Mouse (Mus musculus): ENCODE results near the gene Nt5c3b. TPM values are rescaled to one million over a fixed set of nuclear protein-coding genes. Genes with fewer than 3 reads are reported as not detected.

Nt5c3b gene
- polyA plus RNA-seq, 1 experiment from 2014 or later = 127 TPM

DNA sequence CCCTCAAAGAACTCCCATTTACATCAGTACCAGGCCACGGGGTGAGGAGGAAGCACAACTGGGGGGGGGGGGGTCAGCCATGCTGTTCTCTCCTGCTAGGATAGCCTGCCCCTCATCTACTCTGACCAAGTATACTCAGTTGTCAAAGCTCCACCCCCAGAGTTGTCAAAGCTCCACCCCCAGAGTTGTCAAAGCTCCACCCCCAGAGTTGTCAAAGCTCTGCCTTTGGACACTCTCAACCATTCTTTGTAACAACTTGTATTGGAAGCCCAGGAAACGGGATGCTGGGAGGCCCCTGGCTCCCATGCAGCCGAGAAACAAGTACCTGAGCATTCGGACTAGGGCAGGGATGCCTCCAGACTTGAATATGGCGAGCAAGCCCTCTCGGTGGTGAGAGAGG is 58.9 kb downstream of the Nt5c3b start:
- Histone ChIP-seq H3K9me3 (ENCODE audit: control insufficient read depth, low read length) (no peaks in the 10 kb centered on the region), H3K27ac (ENCODE audit: low read depth, low read length) (no peak overlapping the region), H3K27me3 (replicated peaks; ENCODE audit: control insufficient read depth, insufficient read depth, low read length) (no peaks in the 10 kb centered on the region), H3K36me3 (ENCODE audit: control insufficient read depth, insufficient read depth, low read length) (peaks cover 52% of the 10 kb centered on the region), H3K9ac (ENCODE audit: low read depth, low read length) (no peak overlapping the region), H3K4me2 (ENCODE audit: low read length) (no peak overlapping the region), H3K4me1 (ENCODE audit: control insufficient read depth, insufficient read depth, low read depth, low read length) (peaks cover under 1% of the 10 kb centered on the region; the same call in 1 of the 2 replicates), H3K4me3 (ENCODE audit: low read length) (no peak overlapping the region)
- no peak for ATAC-seq
- 91% methylated on average over 6 of the region's 6 CpGs for WGBS

DNA sequence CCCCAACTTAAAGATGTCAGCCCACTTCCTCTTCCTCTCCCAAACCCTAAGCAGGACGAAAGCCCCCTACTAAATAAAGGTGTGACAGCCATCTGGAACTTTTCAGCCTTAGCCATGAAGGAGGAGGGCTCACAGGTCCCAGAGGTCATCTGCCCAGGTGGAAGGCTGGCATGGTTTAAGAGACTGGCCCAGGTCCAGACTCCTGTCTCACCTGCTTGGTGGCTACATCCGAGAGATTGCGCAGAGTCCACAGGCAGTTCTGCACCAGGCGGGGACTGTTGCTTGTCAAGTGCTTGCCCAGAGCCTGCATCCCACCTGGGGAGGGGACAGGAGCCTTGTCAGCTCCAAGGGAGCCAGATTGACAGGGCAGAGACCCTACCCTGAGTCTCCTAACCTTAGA is 62.3 kb downstream of the Nt5c3b start:
- no peaks in the 10 kb centered on the region for H3K27me3 ChIP-seq (replicated peaks; ENCODE audit: control insufficient read depth, insufficient read depth, low read length)
- no peak overlapping the region for H3K4me3 ChIP-seq (ENCODE audit: low read length)
- H3K9ac ChIP-seq (ENCODE audit: low read depth, low read length) = no peak overlapping the region
- WGBS = 97% methylated on average over 4 of the region's 4 CpGs
- no peak overlapping the region for H3K27ac ChIP-seq (ENCODE audit: low read depth, low read length)
- no peaks in the 10 kb centered on the region for H3K4me1 ChIP-seq (ENCODE audit: control insufficient read depth, insufficient read depth, low read depth, low read length)
- no peak for ATAC-seq
- H3K9me3 ChIP-seq (ENCODE audit: control insufficient read depth, low read length) = no peaks in the 10 kb centered on the region
- peaks cover 61% of the 10 kb centered on the region for H3K36me3 ChIP-seq (ENCODE audit: control insufficient read depth, insufficient read depth, low read length)
- no peak overlapping the region for H3K4me2 ChIP-seq (ENCODE audit: low read length)

DNA sequence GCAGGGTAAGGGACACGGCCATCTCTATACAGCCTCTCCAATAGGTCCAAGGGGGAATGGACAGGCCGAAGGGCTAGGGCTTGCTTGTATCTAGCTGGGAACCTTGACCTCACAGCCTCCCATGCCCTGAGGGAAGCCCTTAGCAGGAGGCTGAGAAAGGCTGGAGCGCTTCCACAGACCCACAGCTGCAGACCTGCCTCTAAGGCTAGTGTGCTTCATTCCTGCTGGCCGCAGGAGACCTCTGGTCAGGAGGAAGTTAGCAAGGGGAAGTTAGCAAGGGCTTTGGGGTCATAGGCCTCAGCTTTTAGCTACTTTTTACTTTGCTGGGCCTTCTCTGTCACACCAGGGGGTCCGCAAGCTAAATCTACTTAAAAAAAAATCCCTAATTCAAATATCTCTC is 63.2 kb downstream of the Nt5c3b start:
- Histone ChIP-seq H3K27ac (ENCODE audit: low read depth, low read length) (no peak overlapping the region), H3K4me3 (ENCODE audit: low read length) (no peak overlapping the region), H3K9ac (ENCODE audit: low read depth, low read length) (no peak overlapping the region), H3K4me1 (ENCODE audit: control insufficient read depth, insufficient read depth, low read depth, low read length) (no peaks in the 10 kb centered on the region), H3K36me3 (ENCODE audit: control insufficient read depth, insufficient read depth, low read length) (peaks cover 61% of the 10 kb centered on the region), H3K27me3 (replicated peaks; ENCODE audit: control insufficient read depth, insufficient read depth, low read length) (no peaks in the 10 kb centered on the region), H3K4me2 (ENCODE audit: low read length) (no peak overlapping the region), H3K9me3 (ENCODE audit: control insufficient read depth, low read length) (no peaks in the 10 kb centered on the region)
- ATAC-seq = no peak
- 92% methylated on average over 5 of the region's 5 CpGs for WGBS

DNA sequence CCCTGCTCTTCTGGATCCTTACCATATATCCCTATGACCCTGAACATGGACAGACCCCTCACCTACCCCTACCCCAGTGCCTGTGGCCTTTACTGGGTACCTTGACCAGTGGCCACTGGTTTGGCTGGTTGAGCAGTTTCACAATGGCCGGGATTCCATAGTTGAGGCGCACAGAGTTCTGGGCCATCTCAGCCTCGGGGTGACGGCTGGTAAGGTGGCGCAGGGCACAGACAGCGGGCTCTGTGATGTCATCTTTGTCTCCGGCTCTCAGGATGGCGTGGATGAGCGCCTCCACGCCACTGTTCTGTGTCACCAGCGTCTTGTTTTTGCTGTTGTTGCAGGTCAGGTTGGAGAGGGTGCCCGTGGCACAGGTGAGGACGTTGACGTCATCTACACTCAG is 63.6 kb downstream of the Nt5c3b start:
- 93% methylated on average over 14 of the region's 14 CpGs for WGBS
- Histone ChIP-seq H3K9ac (ENCODE audit: low read depth, low read length) (no peak overlapping the region), H3K9me3 (ENCODE audit: control insufficient read depth, low read length) (no peaks in the 10 kb centered on the region), H3K27ac (ENCODE audit: low read depth, low read length) (no peak overlapping the region), H3K4me3 (ENCODE audit: low read length) (no peak overlapping the region), H3K36me3 (ENCODE audit: control insufficient read depth, insufficient read depth, low read length) (peaks cover 59% of the 10 kb centered on the region), H3K4me2 (ENCODE audit: low read length) (no peak overlapping the region), H3K27me3 (replicated peaks; ENCODE audit: control insufficient read depth, insufficient read depth, low read length) (no peaks in the 10 kb centered on the region), H3K4me1 (ENCODE audit: control insufficient read depth, insufficient read depth, low read depth, low read length) (no peaks in the 10 kb centered on the region)
- ATAC-seq = no peak

DNA sequence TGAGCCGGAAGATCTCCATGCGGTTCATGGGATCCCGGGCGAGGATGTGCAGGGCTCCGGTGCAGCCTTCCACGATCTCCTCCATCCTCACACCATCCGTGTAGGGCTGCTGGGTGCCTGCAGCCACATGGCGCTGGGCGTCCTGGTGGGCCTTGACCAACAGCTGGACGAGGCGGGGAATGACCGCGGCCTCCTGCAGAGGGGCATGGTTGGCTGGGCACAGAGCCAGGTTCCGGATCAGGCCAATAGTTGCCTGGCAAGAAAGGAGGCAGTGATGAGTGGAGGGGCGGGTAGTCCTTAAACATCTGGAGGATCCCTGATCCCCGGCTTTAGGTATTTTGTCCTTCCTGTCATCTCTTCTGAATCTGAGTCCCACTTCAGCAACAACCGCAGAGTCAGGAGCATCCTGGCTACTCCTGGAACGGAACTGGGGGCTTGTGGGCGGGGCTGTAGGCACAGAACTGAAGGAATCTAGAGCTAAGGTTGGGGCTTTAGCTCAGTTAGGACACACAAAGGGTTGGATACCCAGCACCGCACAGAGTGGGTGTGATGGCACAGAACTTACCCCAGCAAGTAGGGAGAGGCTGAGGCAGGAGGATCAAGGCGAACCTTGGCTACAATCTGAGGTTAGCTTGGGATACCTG is 64.7 kb downstream of the Nt5c3b start:
- ATAC-seq = no peak
- no peak overlapping the region for H3K4me2 ChIP-seq (ENCODE audit: low read length)
- H3K27me3 ChIP-seq (replicated peaks; ENCODE audit: control insufficient read depth, insufficient read depth, low read length) = no peaks in the 10 kb centered on the region
- H3K4me1 ChIP-seq (ENCODE audit: control insufficient read depth, insufficient read depth, low read depth, low read length) = no peaks in the 10 kb centered on the region
- 92% methylated on average over 21 of the region's 21 CpGs for WGBS
- H3K27ac ChIP-seq (ENCODE audit: low read depth, low read length) = no peak overlapping the region
- no peak overlapping the region for H3K9ac ChIP-seq (ENCODE audit: low read depth, low read length)
- no peak overlapping the region for H3K4me3 ChIP-seq (ENCODE audit: low read length)
- H3K36me3 ChIP-seq (ENCODE audit: control insufficient read depth, insufficient read depth, low read length) = peaks cover 52% of the 10 kb centered on the region
- no peaks in the 10 kb centered on the region for H3K9me3 ChIP-seq (ENCODE audit: control insufficient read depth, low read length)

DNA sequence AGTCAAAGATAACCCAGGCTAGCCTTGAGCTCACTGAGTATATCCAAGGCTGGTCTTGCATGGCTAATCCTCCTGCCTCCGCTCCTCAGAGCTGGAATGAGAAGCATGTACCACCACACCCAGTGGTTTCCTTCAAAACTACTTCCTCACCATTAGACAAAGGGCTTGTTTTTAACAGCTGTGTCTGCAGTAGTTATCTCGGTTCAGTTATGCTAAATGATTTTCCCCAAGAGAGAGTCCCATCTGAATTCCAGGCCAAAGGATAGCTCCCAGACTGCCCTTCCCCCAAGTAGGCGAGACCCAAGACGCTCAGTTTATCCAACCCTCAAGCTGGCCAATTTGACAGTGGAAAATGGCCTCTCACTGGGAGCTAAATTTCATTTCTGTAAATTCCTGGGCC is 65.6 kb downstream of the Nt5c3b start:
- Histone ChIP-seq H3K4me2 (ENCODE audit: low read length) (no peak overlapping the region), H3K4me1 (ENCODE audit: control insufficient read depth, insufficient read depth, low read depth, low read length) (no peaks in the 10 kb centered on the region), H3K36me3 (ENCODE audit: control insufficient read depth, insufficient read depth, low read length) (peaks cover 47% of the 10 kb centered on the region), H3K27me3 (replicated peaks; ENCODE audit: control insufficient read depth, insufficient read depth, low read length) (no peaks in the 10 kb centered on the region), H3K27ac (ENCODE audit: low read depth, low read length) (no peak overlapping the region), H3K9ac (ENCODE audit: low read depth, low read length) (no peak overlapping the region), H3K4me3 (ENCODE audit: low read length) (no peak overlapping the region), H3K9me3 (ENCODE audit: control insufficient read depth, low read length) (no peaks in the 10 kb centered on the region)
- no peak for ATAC-seq
- 64% methylated on average over 4 of the region's 4 CpGs for WGBS

DNA sequence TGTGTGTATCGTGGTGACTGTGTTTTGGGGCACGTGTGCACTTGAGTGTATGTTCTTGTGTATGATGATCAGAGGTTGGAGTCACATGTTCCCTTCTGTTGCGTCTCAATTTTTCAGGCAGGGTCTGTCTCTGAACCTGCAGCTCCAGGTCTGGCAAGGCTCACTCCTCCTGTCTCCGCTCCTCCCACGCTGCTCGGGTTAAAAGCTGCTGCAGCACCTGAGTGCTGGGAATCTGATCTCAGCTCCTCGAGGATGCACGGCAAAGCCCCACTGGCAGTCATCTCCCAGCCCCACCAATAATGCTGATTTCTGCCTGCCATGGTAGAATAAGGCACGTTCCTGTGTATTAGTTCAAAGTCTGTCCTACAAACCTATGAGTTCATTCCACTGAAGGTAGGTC is 66.5 kb downstream of the Nt5c3b start:
- 92% methylated on average over 9 of the region's 9 CpGs for WGBS
- no peaks in the 10 kb centered on the region for H3K9me3 ChIP-seq (ENCODE audit: control insufficient read depth, low read length)
- peaks cover 49% of the 10 kb centered on the region for H3K36me3 ChIP-seq (ENCODE audit: control insufficient read depth, insufficient read depth, low read length)

More for the DNA sequence above, 66.5 kb downstream of the Nt5c3b start:
- Histone ChIP-seq H3K27ac (ENCODE audit: low read depth, low read length) (no peak overlapping the region), H3K9ac (ENCODE audit: low read depth, low read length) (no peak overlapping the region), H3K4me3 (ENCODE audit: low read length) (no peak overlapping the region), H3K27me3 (replicated peaks; ENCODE audit: control insufficient read depth, insufficient read depth, low read length) (no peaks in the 10 kb centered on the region), H3K4me2 (ENCODE audit: low read length) (no peak overlapping the region), H3K4me1 (ENCODE audit: control insufficient read depth, insufficient read depth, low read depth, low read length) (no peaks in the 10 kb centered on the region)
- ATAC-seq = no peak

Small RNAs within 50 kb of the gene (microRNA-seq; reads per million reads assigned to microRNA genes)
- gene Gm27374 (not detected), gene Mir7116 (not detected)

Other genes with a start within 250 kb of the Nt5c3b start
- gene Krt9, start 248.6 kb downstream of the Nt5c3b start, polyA plus RNA-seq (2015; fragmentation: Nextera tagmentation; extraction: Ambion mirVana) = 0.08 TPM in 1 of 2 replicates, not detected in the other
- 0.55 TPM in 1 of 2 replicates, not detected in the other for gene Krt14, start 234.3 kb downstream of the Nt5c3b start, polyA plus RNA-seq (2015; fragmentation: Nextera tagmentation; extraction: Ambion mirVana)
- gene Krt16, start 192.9 kb downstream of the Nt5c3b start, polyA plus RNA-seq (2015; fragmentation: Nextera tagmentation; extraction: Ambion mirVana) = not detected in 2 replicates
- 0.36 and 0.70 TPM in 2 replicates for gene Krt17, start 180.8 kb downstream of the Nt5c3b start, polyA plus RNA-seq (2015; fragmentation: Nextera tagmentation; extraction: Ambion mirVana)
- gene Krt42, start 171.9 kb downstream of the Nt5c3b start, polyA plus RNA-seq (2015; fragmentation: Nextera tagmentation; extraction: Ambion mirVana) = not detected in 2 replicates
- 1,208 and 1,248 TPM in 2 replicates for gene Eif1, start 121.9 kb downstream of the Nt5c3b start, polyA plus RNA-seq (2015; fragmentation: Nextera tagmentation; extraction: Ambion mirVana)
- 0.52 TPM in 1 of 2 replicates, not detected in the other for gene Gast, start 107.4 kb downstream of the Nt5c3b start, polyA plus RNA-seq (2015; fragmentation: Nextera tagmentation; extraction: Ambion mirVana)
- 316 and 333 TPM in 2 replicates for gene Hap1, start 85.7 kb downstream of the Nt5c3b start, polyA plus RNA-seq (2015; fragmentation: Nextera tagmentation; extraction: Ambion mirVana)
- gene Jup, start 44.0 kb downstream of the Nt5c3b start, polyA plus RNA-seq (2015; fragmentation: Nextera tagmentation; extraction: Ambion mirVana) = 68.8 and 77.7 TPM in 2 replicates
- gene P3h4, start 27.0 kb downstream of the Nt5c3b start, polyA plus RNA-seq (2015; fragmentation: Nextera tagmentation; extraction: Ambion mirVana) = 21.5 and 25.5 TPM in 2 replicates
- gene Fkbp10, start 26.1 kb downstream of the Nt5c3b start, polyA plus RNA-seq (2015; fragmentation: Nextera tagmentation; extraction: Ambion mirVana) = 29.2 and 33.1 TPM in 2 replicates
- gene Klhl10, start 109 bp upstream of the Nt5c3b start, polyA plus RNA-seq (2015; fragmentation: Nextera tagmentation; extraction: Ambion mirVana) = 0.75 and 1.2 TPM in 2 replicates
- 9.1 and 10.4 TPM in 2 replicates for gene Klhl11, start 30.9 kb upstream of the Nt5c3b start, polyA plus RNA-seq (2015; fragmentation: Nextera tagmentation; extraction: Ambion mirVana)
- 215 and 253 TPM in 2 replicates for gene Acly, start 86.2 kb upstream of the Nt5c3b start, polyA plus RNA-seq (2015; fragmentation: Nextera tagmentation; extraction: Ambion mirVana)
- 2.2 and 2.5 TPM in 2 replicates for gene Ttc25, start 103.8 kb upstream of the Nt5c3b start, polyA plus RNA-seq (2015; fragmentation: Nextera tagmentation; extraction: Ambion mirVana)
- gene Cnp, start 133.1 kb upstream of the Nt5c3b start, polyA plus RNA-seq (2015; fragmentation: Nextera tagmentation; extraction: Ambion mirVana) = 72.6 and 85.0 TPM in 2 replicates
- gene Nkiras2, start 177.4 kb upstream of the Nt5c3b start, polyA plus RNA-seq (2015; fragmentation: Nextera tagmentation; extraction: Ambion mirVana) = 99.1 and 103 TPM in 2 replicates
- gene Dnajc7, start 178.4 kb upstream of the Nt5c3b start, polyA plus RNA-seq (2015; fragmentation: Nextera tagmentation; extraction: Ambion mirVana) = 290 and 293 TPM in 2 replicates

Data from hindbrain, embryonic 16.5 days (tissue).